Mouse (Mus musculus) left cerebral cortex, postnatal 4 days (tissue): ENCODE measurements around the gene Bmyc. TPM values are rescaled to one million over a fixed set of nuclear protein-coding genes. Genes with fewer than 3 reads are reported as not detected.
A peak's percentile ranks its signal among the peaks of the same experiment; 100 is the strongest.
"Not testable (repeated sequence)": the region's sequence is repeated elsewhere in the genome, so short reads cannot be mapped to it uniquely, and the experiment has no call there.

Source experiments
- DNase-seq: peaks from one replicate; pipeline ENCODE4 v3.0.0-alpha.2; 2022
- intact Hi-C: fragments of 180-260 bp; cut with DNase I; formaldehyde crosslinking; loops from one replicate; pipeline ENCODE4 v1.15.1; 2025
- total RNA-seq, 2 experiments: library from RNA; stranded (reverse); gene quantifications; 2 replicates each; pipeline ENCODE4 v1.2.3; 2021

Bmyc gene
- 10 to 100 TPM; 75.2 to 76.6 TPM for total RNA-seq

GRCm38 (mm10) chr2:25706643-25707481, at the start of gene Bmyc:
Gene Bmyc (plus strand): TSS chr2:25706739.
- intact Hi-C loops: no loop called here
- peak; percentile 90 for DNase-seq

DNA sequence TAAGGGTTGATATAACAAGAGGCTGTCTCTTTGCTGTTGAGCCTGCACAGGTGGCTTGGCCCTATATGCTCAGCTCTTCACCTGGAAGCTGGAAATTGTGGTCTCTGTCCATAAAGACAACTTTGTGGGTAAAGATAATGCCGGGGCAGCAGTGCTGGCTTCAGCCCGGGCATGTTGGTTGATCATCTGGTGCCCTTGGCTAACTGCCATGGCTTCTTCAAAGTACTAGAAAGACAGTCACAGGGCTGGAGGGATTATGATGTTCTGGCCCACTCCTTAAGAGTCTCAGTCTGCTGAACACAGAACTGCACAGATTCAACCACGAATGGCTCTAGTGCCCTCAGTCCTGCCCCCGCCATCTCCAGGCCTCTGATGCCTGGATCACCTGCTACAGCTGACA, 49.3 kb upstream of the Bmyc start:
- intact Hi-C loops: no loop called here
- peak; percentile 63 for DNase-seq

GRCm38 (mm10) chr2:25657652-25658051, 48.9 kb upstream of the Bmyc start, which contains the start of gene Lcn5:
Gene Lcn5 (plus strand): TSS chr2:25657952.
- intact Hi-C loops: no loop called here
- DNase-seq: no peak

- DNase-seq: no peak
- intact Hi-C loops: no loop called here
Measured at GRCm38 (mm10) chr2:25660279-25660678, 46.3 kb upstream of the Bmyc start.

GRCm38 (mm10) chr2:25661245-25661970, 45.1 kb upstream of the Bmyc start:
- intact Hi-C loops: no loop called here
- DNase-seq: peak; percentile 29

DNA sequence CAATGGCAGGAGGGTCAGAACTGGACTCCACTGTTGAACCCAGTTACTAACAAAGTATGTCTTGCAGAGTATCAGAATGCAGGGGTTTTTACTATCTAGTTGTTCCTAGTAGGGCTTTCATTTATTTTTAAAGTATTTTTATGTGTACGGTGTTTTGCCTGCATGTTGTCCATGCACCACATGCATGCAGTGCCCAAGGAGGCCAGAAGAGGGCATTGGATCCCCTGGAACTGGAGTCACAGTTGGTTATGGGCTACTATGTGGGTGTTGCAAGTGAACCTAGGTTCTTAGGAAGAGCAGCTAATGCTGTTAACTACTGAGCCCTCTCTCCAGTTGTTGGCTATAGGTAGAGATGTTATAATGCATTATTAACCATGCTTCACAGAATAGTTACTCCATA, 43.0 kb upstream of the Bmyc start:
- peak; percentile 66 for DNase-seq
- intact Hi-C loops: no loop called here

GRCm38 (mm10) chr2:25664125-25664524, 42.4 kb upstream of the Bmyc start:
- intact Hi-C loops: no loop called here
- DNase-seq: no peak

- intact Hi-C loops: no loop called here
- no peak for DNase-seq
Measured at GRCm38 (mm10) chr2:25666516-25666915, 40.0 kb upstream of the Bmyc start.

DNA sequence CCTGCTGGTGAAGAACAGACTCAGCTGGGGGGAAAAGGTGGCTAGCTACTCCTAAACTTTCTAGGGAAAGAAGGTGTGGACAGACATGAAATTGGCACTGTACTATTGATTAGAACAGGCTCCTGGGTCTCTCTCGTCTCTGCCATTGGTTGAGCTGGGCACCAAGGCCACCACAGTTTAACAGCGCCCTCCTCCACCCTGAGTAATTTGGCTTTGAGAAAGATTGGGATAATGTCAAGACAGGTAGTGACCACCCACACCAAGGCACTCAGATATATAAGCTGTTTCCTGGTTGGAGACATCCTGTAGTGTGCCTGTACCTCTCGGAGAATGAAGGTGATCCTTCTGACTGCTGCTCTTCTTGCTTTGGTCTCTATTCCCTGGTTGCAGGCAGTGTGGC, 30.1 kb upstream of the Bmyc start, which contains the start of gene Lcn6:
Gene Lcn6 (plus strand): TSS at position 301 of the 400 bp plus-strand sequence.
- intact Hi-C loops: no loop called here
- DNase-seq: no peak

DNA sequence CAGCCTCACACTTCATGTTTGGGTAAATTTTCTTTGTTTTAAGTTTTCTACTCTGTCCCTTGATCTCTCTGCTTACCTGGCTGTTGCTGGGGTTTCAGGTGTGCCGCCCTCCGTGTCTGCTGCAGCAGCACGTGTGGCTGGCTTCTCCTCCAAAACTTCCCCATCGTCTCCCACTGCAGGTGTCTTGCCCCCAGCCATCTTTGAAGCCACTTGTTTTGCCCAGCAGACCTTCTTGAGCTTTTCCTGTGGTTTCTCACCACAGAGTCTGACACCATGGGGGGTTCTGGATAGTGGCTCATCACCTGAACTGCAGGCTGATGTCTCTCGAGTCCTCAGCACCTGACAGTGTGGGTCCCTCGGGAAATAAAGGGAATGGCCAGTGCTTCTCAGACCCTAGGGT, 27.0 kb upstream of the Bmyc start:
- intact Hi-C loops: no loop called here
- DNase-seq: no peak

DNA sequence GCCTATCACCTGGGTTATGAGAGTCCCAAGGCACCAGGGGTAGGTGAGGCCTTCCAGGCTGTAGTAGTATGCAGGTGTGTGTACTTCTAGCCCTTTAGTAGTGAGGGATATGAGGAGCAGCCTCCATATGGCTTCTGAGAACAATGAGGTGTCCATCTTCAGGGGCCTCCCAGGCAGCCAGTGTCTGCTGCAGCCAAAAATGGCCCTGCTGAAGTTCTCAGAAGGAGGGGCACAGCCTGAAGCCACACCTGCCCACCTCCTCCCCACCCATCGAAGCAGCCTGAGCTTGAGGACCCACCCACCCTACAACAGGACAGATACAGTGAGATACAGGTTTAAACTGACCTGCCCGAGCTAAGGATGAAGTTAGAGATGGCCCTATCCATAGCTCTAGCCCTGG, 24.1 kb upstream of the Bmyc start, which contains the start of gene Lcn10:
Gene Lcn10 (plus strand): TSS at position 301 of the 400 bp plus-strand sequence.
- intact Hi-C loops: no loop called here
- DNase-seq: no peak

DNA sequence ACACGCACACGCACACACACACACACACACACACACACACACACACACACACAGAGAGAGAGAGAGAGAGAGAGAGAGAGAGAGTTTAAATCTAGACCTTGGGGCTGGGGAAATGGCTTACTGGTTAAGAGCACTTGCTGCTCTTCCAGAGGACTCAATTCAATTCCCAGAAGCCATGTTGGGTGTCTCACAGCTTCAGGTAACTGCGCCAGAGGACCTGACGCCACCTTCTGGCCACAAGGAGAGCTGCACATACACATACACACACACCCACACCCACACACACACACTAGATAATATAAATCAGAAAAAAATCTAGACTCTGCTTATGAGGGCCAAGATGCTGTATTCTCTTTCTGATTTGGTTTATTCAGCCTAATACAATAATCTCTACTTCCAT, 19.6 kb upstream of the Bmyc start:
- intact Hi-C loops: no loop called here
- no peak for DNase-seq

DNA sequence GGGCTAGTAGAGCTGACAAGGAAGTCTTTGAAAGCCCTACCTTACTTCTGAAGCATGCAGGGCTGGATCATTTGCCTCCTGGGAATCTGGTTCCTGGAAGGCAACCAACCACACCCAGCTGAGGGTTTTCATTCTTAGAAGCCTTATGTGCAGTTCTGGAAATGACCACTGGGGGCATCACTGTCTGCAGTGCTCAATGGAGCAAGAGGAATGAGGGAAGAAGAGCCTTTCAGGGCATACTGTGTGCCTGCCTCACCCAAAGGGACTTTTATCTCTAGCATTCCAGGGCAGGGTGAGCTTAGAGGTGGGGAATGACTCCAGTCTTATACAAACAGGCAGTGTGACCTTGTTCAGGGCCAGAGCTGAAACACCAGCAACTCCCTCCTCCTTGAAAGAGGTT, 11.9 kb upstream of the Bmyc start:
- peak; percentile 64 for DNase-seq
- intact Hi-C loops: no loop called here

GRCm38 (mm10) chr2:25696951-25697350, 9.6 kb upstream of the Bmyc start:
- no peak for DNase-seq
- intact Hi-C loops: no loop called here

- DNase-seq: no peak
- intact Hi-C loops: no loop called here
Measured at GRCm38 (mm10) chr2:25698696-25699095, 7.8 kb upstream of the Bmyc start.

DNA sequence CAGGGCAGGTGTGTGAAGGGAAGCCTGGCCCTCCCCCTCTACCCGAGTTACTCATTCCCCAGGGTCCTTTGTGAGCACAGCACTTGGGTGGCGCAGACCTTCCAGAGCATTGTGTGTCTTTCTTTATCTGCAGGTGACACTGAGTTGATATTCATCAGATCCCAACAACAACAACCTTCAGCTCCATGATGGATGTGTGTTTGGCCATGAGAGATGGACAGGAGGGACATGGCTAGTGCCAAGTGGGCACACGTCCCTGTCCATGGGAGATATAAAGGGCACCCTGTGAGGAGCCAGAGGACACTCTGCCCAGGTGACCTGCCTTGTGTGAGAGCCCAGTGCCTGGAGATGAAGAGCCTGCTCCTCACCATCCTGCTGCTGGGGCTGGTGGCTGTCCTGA, 6.8 kb upstream of the Bmyc start, which contains the start of gene Obp2a:
Gene Obp2a (plus strand): TSS at position 301 of the 400 bp plus-strand sequence.
- intact Hi-C loops, DNase-seq: not testable (repeated sequence)

DNA sequence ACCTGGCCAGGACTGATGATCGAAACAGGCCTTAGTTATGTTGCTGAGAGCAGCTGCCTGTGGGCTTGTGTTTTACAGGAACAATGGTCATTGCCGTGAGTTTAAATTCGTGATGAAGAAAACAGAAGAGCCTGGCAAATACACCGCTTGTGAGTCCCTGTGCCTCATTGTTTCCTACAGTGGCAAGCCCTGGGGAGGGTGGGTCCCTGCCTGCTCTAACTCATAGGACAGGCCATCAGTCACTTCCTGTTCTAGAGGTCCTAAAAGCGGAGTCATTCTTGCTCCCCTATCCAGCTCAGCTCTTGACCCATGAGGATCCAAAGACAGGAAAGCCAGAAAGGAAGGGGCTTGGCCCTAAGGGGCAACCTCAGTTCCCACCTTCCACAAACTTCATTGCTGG, 5.5 kb upstream of the Bmyc start:
- intact Hi-C loops: no loop called here
- no peak for DNase-seq

DNA sequence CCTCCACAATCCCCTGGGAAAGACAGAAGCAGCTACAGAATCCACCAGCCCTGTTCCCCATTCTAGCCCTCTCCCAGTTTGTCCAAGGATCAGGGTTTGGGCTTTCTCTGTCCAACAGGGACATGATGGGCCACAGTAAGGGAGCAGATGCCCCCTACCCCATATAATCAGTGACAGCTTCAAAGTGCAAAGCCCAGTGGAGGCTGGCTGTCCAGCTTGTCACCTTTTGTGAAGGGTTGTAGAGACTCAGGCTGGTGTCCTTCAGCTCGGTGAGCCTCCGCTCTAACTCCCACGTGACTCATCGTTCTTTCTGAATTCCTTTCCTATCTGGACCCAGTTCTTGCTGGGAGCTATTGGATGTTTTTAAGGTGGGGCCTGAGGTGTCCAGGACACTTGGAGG, 2.8 kb upstream of the Bmyc start:
- intact Hi-C loops: no loop called here
- DNase-seq: no peak

DNA sequence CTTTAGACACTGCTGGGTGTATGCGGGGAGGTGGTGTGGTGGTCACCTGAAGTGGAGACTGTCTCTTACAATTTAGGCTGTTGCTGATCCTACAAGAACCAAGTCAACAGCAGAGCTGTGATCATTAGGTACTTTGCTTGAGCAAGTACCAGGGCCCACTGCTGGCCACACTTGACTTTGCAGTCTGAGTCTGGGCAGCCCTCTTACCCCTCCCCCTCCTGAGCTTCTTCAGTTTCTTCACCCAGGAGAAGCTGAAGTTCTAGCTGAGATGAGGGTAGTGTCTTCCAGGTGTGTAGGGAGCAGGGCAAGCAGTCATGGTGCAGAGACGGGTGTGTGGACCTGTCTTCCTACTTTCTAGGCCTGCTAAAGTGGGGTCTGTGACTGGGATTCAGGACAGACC, 1.6 kb downstream of the Bmyc start:
- DNase-seq: peak; percentile 56
- intact Hi-C loops: no loop called here

DNA sequence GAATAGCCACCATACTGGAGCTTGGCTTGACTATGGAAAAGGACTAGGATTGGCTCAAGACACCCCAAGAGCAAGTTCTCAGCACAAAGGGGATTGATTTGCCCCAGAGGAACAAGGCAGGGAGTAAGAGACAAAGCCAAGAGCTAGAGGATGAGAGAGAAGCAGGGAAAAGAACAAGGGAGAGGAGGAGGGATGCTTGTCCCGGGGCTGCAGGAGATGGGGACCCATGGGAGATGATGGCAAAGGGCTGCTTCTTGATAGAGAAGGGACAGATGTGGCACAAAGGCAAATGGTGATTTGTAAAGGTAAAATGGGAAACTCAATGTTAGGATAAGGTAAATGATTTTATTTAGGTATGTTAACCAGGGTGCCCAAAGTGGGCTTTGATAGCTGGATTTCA, 2.5 kb downstream of the Bmyc start:
- intact Hi-C loops, DNase-seq: not testable (repeated sequence)

DNA sequence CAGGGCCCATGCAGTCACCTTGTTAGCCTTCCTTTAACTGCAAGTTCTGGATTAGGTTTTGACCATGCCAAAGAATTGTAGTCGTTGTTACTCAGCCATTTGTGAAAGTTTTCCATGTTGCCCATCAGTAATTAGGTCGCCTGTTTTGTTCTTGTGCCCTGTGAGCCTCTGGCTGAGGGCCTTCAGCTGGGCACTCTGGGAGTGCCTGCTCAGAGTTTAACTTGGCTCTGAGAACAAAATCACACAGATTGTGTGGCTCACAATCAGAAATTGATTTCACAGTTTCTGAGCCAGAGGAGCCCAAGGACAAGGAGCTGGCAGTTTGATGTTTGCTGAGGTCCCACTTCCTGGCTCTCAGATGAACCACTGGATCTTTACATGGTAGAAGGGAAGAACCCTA, 3.3 kb downstream of the Bmyc start:
- intact Hi-C loops, DNase-seq: not testable (repeated sequence)

DNA sequence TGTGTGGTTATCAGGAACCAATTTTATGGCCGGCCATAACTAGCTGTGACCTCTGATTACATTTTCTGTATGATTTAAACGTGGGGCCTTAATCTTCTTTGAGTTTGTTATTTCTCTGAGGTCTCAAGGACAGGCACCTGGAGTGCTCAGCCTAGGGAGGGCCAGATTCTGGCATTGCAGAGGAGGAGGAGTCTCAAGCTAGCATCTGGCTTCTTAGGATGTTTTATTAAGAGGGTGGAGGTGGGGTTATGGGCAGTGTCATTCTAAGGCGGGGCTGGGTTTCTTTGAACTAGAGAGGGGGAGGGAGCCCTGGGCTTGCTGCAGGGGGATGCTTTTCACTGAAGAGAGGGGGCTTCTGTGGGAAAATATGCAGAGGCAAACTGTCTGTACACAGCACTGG, 5.1 kb downstream of the Bmyc start:
- DNase-seq, intact Hi-C loops: not testable (repeated sequence)
